Mouse (Mus musculus) lung, embryonic 15.5 days (tissue): Measurements from ENCODE around the gene Gm17655. TPM values are rescaled to one million over a fixed set of nuclear protein-coding genes. Genes with fewer than 3 reads are reported as not detected.
A peak's percentile ranks its signal among the peaks of the same experiment; 100 is the strongest.
"Not testable (repeated sequence)": the region's sequence is repeated elsewhere in the genome, so short reads cannot be mapped to it uniquely, and the experiment has no call there.

Experiments used
- ATAC-seq: fragments of 200-750 bp; cut with Nextera tagmentation; 2 replicates; pipeline ENCODE4 v1.8.0; 2017; ENCODE audit warnings: moderate number of reproducible peaks, borderline replicate concordance; ENCODE audit not compliant: low FRiP score, low TSS enrichment; ENCODE audit errors: extremely low read depth
- H3K27ac ChIP-seq: fragments of 300-500 bp; sonication (generic); 2 replicates; pipeline ENCODE4 v1.5.1; 2015; ENCODE audit warnings: moderate library complexity, mild to moderate bottlenecking, inconsistent platforms
- H3K27me3 ChIP-seq: fragments of 300-500 bp; sonication (generic); 2 replicates; pipeline ENCODE4 v1.6.1; 2015; ENCODE audit warnings: inconsistent platforms
- H3K36me3 ChIP-seq: fragments of 300-500 bp; sonication (generic); 2 replicates; pipeline ENCODE4 v1.6.1; 2015; ENCODE audit warnings: inconsistent platforms
- H3K4me1 ChIP-seq: fragments of 300-500 bp; sonication (generic); 2 replicates; pipeline ENCODE4 v1.6.1; 2015; ENCODE audit warnings: inconsistent platforms
- H3K4me2 ChIP-seq: fragments of 300-500 bp; sonication (generic); 2 replicates; pipeline ENCODE4 v1.6.1; 2015; ENCODE audit warnings: inconsistent platforms, mild to moderate bottlenecking, moderate library complexity
- H3K4me3 ChIP-seq: fragments of 300-500 bp; sonication (generic); 2 replicates; pipeline ENCODE4 v1.5.1; 2015; ENCODE audit warnings: mild to moderate bottlenecking, inconsistent platforms
- H3K9ac ChIP-seq: fragments of 300-500 bp; sonication (generic); 2 replicates; pipeline ENCODE4 v1.6.1; 2015; ENCODE audit warnings: inconsistent platforms
- H3K9me3 ChIP-seq: fragments of 300-500 bp; sonication (generic); 2 replicates; pipeline ENCODE4 v1.6.1; 2016; ENCODE audit warnings: inconsistent platforms
- WGBS: fragments of 180-500 bp; shearing (Covaris S2); methylation state at CpG from one replicate; pipeline ENCODE4 v1.1.7; 2015; 5-methylcytosine and 5-hydroxymethylcytosine counted together
- polyA plus RNA-seq: library from polyadenylated mRNA; unstranded; fragments of >200 nt; fragmentation: Nextera tagmentation; extraction: Ambion mirVana; gene quantifications from 2 replicates; pipeline ENCODE4 v1.2.1, GENCODE M21; 2015

Gm17655 gene
- 2.6 and 2.9 TPM in 2 replicates for polyA plus RNA-seq

DNA sequence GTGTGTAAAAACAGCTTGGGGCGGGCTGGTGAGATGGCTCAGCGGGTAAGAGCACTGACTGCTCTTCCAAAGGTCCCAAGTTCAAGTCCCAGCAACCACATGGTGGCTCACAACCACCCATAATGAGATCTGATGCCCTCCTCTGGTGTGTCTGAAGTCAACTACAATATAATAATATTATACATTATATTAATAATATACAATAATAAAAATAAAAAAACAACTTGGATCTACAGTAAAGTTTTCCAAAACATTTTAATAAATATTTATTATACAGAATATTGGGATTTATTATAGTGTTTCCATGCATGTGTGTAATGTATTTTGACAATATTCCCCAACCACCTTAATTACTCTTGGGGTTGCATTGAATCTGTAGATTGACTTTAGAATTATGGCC is at the start of gene Gm17655:
Gm17655 (minus strand) TSS at position 101 of the 400 bp plus-strand sequence.
- not testable (repeated sequence) for H3K4me3 ChIP-seq, H3K36me3 ChIP-seq, H3K27me3 ChIP-seq, H3K27ac ChIP-seq, ATAC-seq, H3K4me2 ChIP-seq, H3K9ac ChIP-seq, H3K4me1 ChIP-seq
- H3K9me3 ChIP-seq, result peaks cover 12% of the 10 kb centered on the region; the same call in 1 of the 2 replicates
- 85% methylated on average over 2 of the region's 2 CpGs for WGBS

DNA sequence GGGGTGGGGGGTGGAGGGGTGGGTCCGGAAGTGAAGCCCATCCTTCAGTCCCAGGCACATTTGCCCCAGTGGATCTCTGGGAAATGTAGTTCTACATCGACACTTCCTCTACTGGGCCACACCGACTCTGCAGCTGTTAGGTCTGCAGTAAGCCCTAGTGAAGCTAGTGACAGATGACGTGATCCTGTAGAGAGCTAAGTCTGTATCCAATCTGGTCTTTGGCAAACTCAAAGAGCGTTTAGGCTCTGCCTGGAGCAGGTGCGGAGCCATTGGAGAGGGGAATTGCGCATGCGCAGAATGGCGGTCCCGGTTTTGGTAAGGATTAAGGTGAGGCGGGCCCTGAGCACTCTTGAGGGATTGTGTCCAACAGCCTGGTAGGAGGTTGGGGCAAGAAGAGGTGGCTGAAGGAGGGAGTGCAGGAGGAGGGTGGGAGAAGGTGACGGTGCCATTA is 37.7 kb upstream of the Gm17655 start, which contains the start of gene Zfp605:
Zfp605 (plus strand) TSS at position 102 of the 451 bp plus-strand sequence.
- 0% methylated on average over 12 of the region's 12 CpGs for WGBS

DNA sequence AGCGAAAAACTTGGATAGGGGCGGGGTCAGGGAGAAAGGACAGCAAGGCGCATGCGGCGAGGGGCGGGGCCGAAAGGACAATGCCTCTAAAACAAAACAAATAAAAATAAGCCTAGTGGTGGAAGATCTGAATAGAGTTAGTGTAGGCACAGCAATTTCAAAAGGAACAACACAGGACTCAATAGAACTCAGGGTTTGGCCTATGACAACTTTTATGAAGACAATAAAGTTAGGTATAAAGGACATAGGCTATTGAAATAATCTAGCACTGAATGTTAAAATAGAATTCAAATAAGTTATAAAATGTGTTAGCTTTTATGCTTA is 36.0 kb upstream of the Gm17655 start:
- WGBS, result 0% methylated on average over 7 of the region's 7 CpGs

More for the DNA sequence above, 37.7 kb upstream of the Gm17655 start, which contains the start of gene Zfp605:
- peak within 1 kb of the TSS; percentile 64 for H3K4me3 ChIP-seq
- no peaks in the 10 kb centered on the region for H3K9me3 ChIP-seq
- peak within 1 kb of the TSS; percentile 47 for H3K9ac ChIP-seq
- ATAC-seq, result peak; percentile 31
- peaks cover 14% of the 10 kb centered on the region for H3K4me1 ChIP-seq
- peak within 1 kb of the TSS; percentile 90 for H3K27ac ChIP-seq
- no peaks in the 10 kb centered on the region for H3K27me3 ChIP-seq
- peak within 1 kb of the TSS; percentile 77 for H3K4me2 ChIP-seq
- H3K36me3 ChIP-seq, result peaks cover 19% of the 10 kb centered on the region

DNA sequence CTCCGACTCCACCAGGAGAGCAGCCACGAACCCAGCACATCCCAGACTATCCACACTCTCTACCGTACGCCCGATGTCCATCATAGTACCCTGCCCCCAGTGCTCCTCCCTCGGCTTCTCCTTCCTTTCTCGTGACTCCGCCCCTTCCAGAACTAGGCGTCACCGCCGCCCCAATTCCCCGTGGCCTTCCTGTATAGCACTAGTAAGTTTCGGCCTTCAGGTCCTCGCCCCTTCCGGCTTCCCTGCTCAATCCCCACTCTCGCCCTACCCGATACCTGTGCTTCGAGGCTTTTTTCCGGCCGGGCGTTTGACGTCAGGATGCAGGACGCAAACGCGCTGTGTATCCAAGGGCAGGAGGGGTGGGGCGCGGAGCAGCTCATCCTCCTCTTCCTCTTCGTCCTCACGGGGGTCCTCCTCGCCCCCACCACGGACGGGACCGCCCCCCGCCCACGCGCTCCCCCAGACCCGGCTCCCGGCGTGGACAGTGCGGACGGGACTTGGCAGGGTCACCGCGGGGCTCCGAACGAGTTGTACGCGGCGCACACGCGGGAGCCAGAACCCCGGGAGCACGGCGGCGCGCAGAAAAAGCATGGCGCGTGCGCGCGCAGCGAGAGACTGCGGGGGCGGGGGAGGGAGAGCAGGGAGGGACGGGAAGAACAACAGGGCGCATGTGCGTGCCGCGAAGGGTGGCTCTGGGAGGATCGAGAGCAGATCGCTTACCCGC is 35.4 kb upstream of the Gm17655 start, which contains the start of gene Gtpbp6:
Gtpbp6 (minus strand) TSS at position 617 of the 724 bp plus-strand sequence.
- Histone ChIP-seq H3K4me1 (peaks cover 14% of the 10 kb centered on the region), H3K27ac (peak within 1 kb of the TSS; percentile 98), H3K4me2 (peak within 1 kb of the TSS; percentile 84), H3K4me3 (peak within 1 kb of the TSS; percentile 78), H3K9me3 (no peaks in the 10 kb centered on the region), H3K9ac (peak within 1 kb of the TSS; percentile 79), H3K27me3 (no peaks in the 10 kb centered on the region), H3K36me3 (peaks cover 38% of the 10 kb centered on the region)
- WGBS, result under 1% methylated on average over 66 of the region's 71 CpGs
- ATAC-seq, result peak; percentile 88

More for the DNA sequence above, 36.0 kb upstream of the Gm17655 start:
- H3K4me3 ChIP-seq, result peak overlapping the region; percentile 78
- ATAC-seq, result no peak
- no peaks in the 10 kb centered on the region for H3K9me3 ChIP-seq
- peaks cover 14% of the 10 kb centered on the region for H3K4me1 ChIP-seq
- H3K27me3 ChIP-seq, result no peaks in the 10 kb centered on the region
- peaks cover 33% of the 10 kb centered on the region for H3K36me3 ChIP-seq
- peak overlapping the region; percentile 98 for H3K27ac ChIP-seq
- H3K4me2 ChIP-seq, result peak overlapping the region; percentile 84
- no peak overlapping the region for H3K9ac ChIP-seq

DNA sequence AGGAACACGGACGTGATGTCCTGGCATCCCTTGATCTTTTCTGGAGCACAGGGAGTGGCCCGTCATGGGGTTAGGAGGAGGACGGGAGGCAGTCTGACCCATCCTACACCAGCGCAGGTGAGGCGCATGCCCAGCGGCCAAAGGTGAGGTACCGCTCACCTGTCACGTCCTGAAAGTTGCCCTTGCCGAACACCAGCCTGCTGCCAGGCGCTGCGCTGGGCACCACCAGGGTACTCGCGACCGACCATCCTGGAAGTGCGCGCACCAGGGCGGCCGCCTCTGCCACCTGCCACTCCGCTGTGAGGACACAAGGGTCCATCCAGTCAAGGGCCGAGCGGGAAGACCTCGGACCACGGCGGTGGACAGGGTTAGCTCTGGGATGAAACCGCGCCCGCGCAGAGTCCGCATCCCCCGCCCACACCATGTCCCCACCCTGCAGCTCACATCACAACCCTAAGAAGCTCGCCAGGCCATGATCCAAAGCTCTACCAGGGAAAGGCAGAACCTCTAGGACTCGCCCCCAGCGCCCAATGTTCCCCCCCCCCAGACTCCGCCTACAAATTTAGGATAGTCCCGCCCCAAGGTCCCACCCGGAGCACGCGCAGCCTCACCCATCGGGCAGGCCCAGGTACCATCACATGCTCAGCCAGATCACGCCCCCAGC is 34.7 kb upstream of the Gm17655 start:
- no peaks in the 10 kb centered on the region for H3K9me3 ChIP-seq
- WGBS, result 14% methylated on average over 41 of the region's 41 CpGs
- peak overlapping the region; percentile 78 for H3K4me3 ChIP-seq
- H3K4me1 ChIP-seq, result peaks cover 16% of the 10 kb centered on the region
- peaks cover 38% of the 10 kb centered on the region for H3K36me3 ChIP-seq
- H3K9ac ChIP-seq, result peak overlapping the region; percentile 79
- no peaks in the 10 kb centered on the region for H3K27me3 ChIP-seq
- no peak; the same call in 1 of the 2 replicates for ATAC-seq
- peak overlapping the region; percentile 98 for H3K27ac ChIP-seq
- H3K4me2 ChIP-seq, result peak overlapping the region; percentile 84

DNA sequence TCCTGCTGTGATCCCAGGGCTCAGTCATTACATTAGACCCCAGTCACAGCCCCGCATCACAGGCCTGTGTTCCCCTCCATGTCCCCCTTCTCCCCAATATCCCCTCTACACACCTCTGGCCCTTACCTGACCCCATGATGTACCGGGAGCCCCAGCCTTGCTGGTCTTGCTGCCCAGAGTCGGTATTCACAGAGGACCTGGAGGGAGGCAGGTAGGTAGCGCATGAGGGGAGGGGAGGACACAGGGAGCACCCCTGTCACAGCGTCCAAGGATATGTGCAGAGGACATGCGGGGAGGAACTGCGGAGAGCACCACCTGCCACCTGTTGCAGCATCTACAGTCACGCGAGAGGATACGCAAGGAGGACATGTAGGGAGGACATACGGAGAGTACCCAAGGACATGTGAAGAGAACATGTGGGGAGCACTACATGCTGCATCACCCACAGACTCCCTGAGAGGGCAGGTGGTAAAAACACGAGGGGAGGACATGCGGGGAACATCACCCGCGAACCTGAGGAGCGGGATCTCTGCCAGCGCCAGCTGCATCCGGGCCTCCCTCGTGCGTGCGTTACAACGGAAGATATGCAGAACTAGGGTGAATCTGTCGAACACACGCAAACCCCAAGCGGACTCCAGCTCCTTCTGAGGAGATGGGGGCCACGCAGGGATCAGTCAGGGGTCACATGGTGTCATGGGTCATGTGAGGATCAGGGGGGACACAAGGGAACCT is 34.0 kb upstream of the Gm17655 start:
- Histone ChIP-seq H3K4me3 (peak overlapping the region; percentile 78), H3K27me3 (no peaks in the 10 kb centered on the region), H3K4me1 (peaks cover 24% of the 10 kb centered on the region), H3K36me3 (peaks cover 38% of the 10 kb centered on the region), H3K4me2 (peak overlapping the region; percentile 84), H3K9me3 (no peaks in the 10 kb centered on the region), H3K9ac (no peak overlapping the region; the same call in 1 of the 2 replicates), H3K27ac (no peak overlapping the region)
- no peak for ATAC-seq
- 92% methylated on average over 26 of the region's 26 CpGs for WGBS

DNA sequence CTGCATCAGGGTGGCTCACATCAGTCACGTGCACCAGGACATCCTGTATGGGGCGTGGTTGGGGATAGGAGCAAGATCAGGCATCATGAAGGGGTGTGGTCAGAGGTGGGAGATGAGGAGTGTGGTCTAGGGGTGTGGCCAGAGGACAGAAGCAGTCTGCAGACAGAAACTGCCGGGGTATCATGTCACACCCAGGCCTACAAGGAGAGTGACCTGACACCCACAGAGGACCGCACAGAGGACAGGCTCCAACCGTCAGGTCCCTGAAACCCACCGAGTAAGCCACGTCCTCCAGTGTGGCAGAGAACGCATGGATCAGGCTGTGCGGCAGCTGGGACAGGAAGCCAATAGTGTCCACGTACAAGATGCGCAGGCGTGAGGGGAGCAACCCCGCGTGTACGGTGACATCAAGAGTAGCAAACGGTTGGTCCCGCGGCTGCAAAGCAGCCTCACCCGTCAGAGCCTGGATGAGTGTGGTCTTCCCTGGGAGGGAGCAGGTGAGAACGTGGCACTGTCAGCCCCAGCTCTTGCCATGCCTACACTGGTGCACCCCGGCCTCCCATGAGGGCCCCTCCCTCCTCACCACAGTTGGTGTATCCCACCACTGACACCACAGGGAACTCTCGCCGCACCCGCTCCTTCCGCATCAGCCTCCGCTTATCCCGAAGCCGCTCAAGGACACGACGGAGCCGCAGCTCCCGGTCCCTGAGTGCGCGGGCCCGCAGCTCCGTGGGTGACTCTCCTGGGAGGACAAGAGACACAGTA is 32.5 kb upstream of the Gm17655 start:
- no peaks in the 10 kb centered on the region for H3K27me3 ChIP-seq
- H3K9ac ChIP-seq, result no peak overlapping the region
- no peaks in the 10 kb centered on the region for H3K9me3 ChIP-seq
- WGBS, result 91% methylated on average over 36 of the region's 36 CpGs
- peaks cover 35% of the 10 kb centered on the region for H3K4me1 ChIP-seq
- peaks cover 38% of the 10 kb centered on the region for H3K36me3 ChIP-seq
- H3K27ac ChIP-seq, result no peak overlapping the region
- no peak for ATAC-seq
- H3K4me3 ChIP-seq, result no peak overlapping the region
- no peak overlapping the region for H3K4me2 ChIP-seq

DNA sequence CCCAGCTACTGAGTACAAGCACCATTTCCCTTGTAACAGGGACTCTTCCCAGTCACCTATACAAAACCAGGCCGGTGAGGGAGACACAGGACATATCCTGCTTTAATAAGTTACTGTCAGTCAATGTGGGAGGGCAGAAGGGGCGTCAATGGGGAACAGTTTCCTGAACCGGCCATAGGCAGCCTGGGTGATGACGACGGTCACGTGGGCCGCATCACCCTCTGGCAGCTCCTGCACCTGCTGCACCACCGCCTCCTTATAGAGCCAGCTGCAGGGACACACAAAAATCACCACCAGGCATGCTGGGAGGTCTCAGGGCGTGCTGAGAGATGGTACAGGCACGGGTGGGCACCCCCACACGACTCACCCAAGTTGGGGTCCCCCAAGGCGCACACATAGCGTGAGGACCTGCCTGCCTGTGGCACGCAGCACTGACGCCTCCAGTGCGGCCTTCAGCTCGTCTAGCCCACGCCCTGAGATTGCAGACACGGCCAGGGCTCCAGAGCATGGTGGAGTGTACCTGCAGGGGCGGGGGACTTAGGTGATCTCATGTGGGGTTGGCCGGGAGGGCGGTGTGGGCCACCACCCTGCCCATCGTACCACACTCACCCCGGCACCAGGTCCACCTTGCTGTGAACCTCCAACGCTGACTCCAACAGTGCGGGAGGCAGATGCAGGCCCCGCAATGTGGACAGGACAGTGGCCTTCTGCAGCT is 31.7 kb upstream of the Gm17655 start:
- no peak overlapping the region for H3K4me3 ChIP-seq
- H3K9me3 ChIP-seq, result no peaks in the 10 kb centered on the region
- no peak overlapping the region for H3K27ac ChIP-seq
- H3K9ac ChIP-seq, result no peak overlapping the region
- no peak for ATAC-seq
- H3K36me3 ChIP-seq, result peaks cover 38% of the 10 kb centered on the region
- WGBS, result 94% methylated on average over 27 of the region's 27 CpGs
- peaks cover 37% of the 10 kb centered on the region for H3K4me1 ChIP-seq
- no peak overlapping the region for H3K4me2 ChIP-seq
- H3K27me3 ChIP-seq, result no peaks in the 10 kb centered on the region

DNA sequence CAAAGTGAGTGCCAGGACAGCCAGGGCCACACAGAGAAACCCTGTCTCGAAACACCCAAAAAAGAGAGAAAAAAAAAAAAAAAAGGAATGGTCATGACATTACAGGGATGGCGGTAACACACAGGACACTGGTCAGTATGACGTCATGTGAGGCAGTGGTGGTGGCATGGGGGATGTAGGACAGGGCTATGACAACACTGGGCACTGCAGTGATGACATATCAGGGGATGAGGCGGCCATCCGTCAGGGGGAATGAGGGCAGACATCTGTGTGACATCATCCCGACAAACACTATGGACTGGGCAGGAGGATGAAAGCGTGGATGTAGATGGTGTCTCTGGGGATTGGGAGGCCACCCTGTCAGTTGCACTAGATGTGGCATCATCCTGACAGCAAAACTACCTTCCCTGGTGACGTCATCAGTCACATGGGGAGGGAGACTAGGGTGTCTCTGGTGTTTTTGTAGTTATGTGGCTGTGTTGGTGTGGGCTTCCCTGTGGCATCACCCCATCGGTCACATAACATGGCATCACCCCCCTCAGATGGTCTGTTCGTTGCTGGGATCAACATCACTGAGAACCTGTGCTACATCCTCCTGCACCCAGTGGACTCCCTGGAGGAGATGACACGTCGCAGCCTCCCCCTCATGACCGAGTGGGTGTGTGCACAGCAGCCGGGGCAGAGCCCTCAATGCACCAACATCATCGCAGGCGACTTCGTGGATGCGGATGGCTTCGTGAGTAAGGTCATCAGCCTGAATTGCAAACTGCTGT is 30.7 kb upstream of the Gm17655 start:
- no peak overlapping the region for H3K9ac ChIP-seq
- no peak for ATAC-seq
- no peak overlapping the region for H3K4me3 ChIP-seq
- H3K27me3 ChIP-seq, result no peaks in the 10 kb centered on the region
- H3K4me1 ChIP-seq, result peaks cover 43% of the 10 kb centered on the region
- no peak overlapping the region for H3K27ac ChIP-seq
- 92% methylated on average over 19 of the region's 19 CpGs for WGBS
- no peak overlapping the region for H3K4me2 ChIP-seq
- peaks cover 38% of the 10 kb centered on the region for H3K36me3 ChIP-seq
- H3K9me3 ChIP-seq, result no peaks in the 10 kb centered on the region

DNA sequence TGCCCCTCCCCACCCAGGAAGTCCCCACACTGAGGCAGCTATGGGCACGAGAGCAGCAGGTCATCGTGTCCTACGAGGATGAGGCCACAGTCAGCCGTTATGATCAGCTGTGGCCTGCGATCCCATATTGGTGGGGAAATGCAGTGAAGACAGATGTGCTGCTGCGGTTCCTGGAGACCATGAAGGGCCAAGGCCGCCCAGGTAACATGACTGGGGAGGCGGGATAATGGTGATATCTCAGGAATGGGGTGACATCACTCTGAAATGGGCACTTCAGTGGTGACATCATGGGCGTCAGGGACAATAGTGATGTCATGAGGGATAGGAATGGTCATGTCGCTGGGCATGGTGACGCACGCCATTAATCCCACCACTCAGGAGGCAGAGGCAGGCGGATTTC is 30.1 kb upstream of the Gm17655 start:
- Histone ChIP-seq H3K4me3 (no peak overlapping the region), H3K27me3 (no peaks in the 10 kb centered on the region), H3K4me1 (peaks cover 43% of the 10 kb centered on the region), H3K4me2 (no peak overlapping the region; the same call in 1 of the 2 replicates), H3K9ac (no peak overlapping the region), H3K36me3 (peaks cover 38% of the 10 kb centered on the region), H3K9me3 (no peaks in the 10 kb centered on the region), H3K27ac (no peak overlapping the region)
- no peak for ATAC-seq
- WGBS, result 85% methylated on average over 13 of the region's 13 CpGs
